Mouse (Mus musculus) limb, embryonic 14.5 days (tissue): Measurements from ENCODE around the gene Zfand3. TPM values are rescaled to one million over a fixed set of nuclear protein-coding genes. Genes with fewer than 3 reads are reported as not detected.

Experiments
- ATAC-seq: fragments of 200-750 bp; cut with Nextera tagmentation; 2 replicates; pipeline ENCODE4 v1.8.0; 2017; ENCODE audit warnings: low read depth, moderate number of reproducible peaks, moderate TSS enrichment; ENCODE audit not compliant: low FRiP score
- DNase-seq: peaks from one replicate; pipeline ENCODE4 v3.0.0-alpha.2; 2015; ENCODE audit warnings: low spot score
- H3K27ac ChIP-seq: fragments of 300-500 bp; sonication (generic); replicated peaks from 2 replicates; pipeline ENCODE4 v1.5.1; 2014; ENCODE audit warnings: low read depth, mild to moderate bottlenecking, low read length, moderate library complexity, mixed read lengths
- H3K27me3 ChIP-seq: fragments of 300-500 bp; sonication (generic); 2 replicates; pipeline ENCODE4 v1.6.1; 2014; ENCODE audit warnings: low read length, mixed read lengths; ENCODE audit not compliant: control insufficient read depth, insufficient read depth
- H3K36me3 ChIP-seq: fragments of 300-500 bp; sonication (generic); 2 replicates; pipeline ENCODE4 v1.6.1; 2014; ENCODE audit warnings: mild to moderate bottlenecking, low read length, moderate library complexity, mixed read lengths; ENCODE audit not compliant: control insufficient read depth, insufficient read depth
- H3K4me1 ChIP-seq: fragments of 300-500 bp; sonication (generic); 2 replicates; pipeline ENCODE4 v1.6.1; 2014; ENCODE audit warnings: antibody characterized with exemption, low read length, mixed read lengths; ENCODE audit not compliant: control insufficient read depth, insufficient read depth
- H3K4me2 ChIP-seq: fragments of 300-500 bp; sonication (generic); replicated peaks from 2 replicates; pipeline ENCODE4 v1.6.1; 2014; ENCODE audit warnings: low read depth, mild to moderate bottlenecking, low read length, moderate library complexity; ENCODE audit not compliant: severe bottlenecking
- H3K4me3 ChIP-seq: fragments of 300-500 bp; sonication (generic); replicated peaks from 2 replicates; pipeline ENCODE4 v1.5.1; 2014; ENCODE audit warnings: low read length
- H3K9ac ChIP-seq: fragments of 300-500 bp; sonication (generic); 2 replicates; pipeline ENCODE4 v1.6.1; 2014; ENCODE audit warnings: mild to moderate bottlenecking, low read depth, low read length, moderate library complexity; ENCODE audit not compliant: severe bottlenecking
- H3K9me3 ChIP-seq: fragments of 300-500 bp; sonication (generic); 2 replicates; pipeline ENCODE4 v1.6.1; 2016; ENCODE audit warnings: low read length; ENCODE audit not compliant: control insufficient read depth
- POLR2A ChIP-seq: fragments of 200-500 bp; IDR thresholded peaks from 2 replicates; pipeline ENCODE4 v1.8.0; 2012; ENCODE audit warnings: inconsistent platforms, mild to moderate bottlenecking, moderate library complexity, borderline replicate concordance; ENCODE audit not compliant: insufficient read depth, insufficient read length; ENCODE audit errors: extremely low read depth
- WGBS: fragments of 180-500 bp; shearing (Covaris S2); extraction: QIAGEN DNeasy Blood & Tissue Kit; methylation state at CpG from one replicate; pipeline ENCODE4 v1.1.7; 2014; 5-methylcytosine and 5-hydroxymethylcytosine counted together
- polyA plus RNA-seq, 2 experiments: library from polyadenylated mRNA; depleted of rRNA in 1 of 2; stranded (reverse) in 1 of 2; unstranded in 1 of 2; fragments of >200 nt; fragmentation: Nextera tagmentation in 1 of 2; extraction: Ambion mirVana in 1 of 2; gene quantifications; 2 replicates each; pipeline versions ENCODE4 v1.2.1 to v1.2.3; 2012 to 2014

Gene Zfand3
- polyA plus RNA-seq, 2 experiments, result 43.1 to 107 TPM

DNA sequence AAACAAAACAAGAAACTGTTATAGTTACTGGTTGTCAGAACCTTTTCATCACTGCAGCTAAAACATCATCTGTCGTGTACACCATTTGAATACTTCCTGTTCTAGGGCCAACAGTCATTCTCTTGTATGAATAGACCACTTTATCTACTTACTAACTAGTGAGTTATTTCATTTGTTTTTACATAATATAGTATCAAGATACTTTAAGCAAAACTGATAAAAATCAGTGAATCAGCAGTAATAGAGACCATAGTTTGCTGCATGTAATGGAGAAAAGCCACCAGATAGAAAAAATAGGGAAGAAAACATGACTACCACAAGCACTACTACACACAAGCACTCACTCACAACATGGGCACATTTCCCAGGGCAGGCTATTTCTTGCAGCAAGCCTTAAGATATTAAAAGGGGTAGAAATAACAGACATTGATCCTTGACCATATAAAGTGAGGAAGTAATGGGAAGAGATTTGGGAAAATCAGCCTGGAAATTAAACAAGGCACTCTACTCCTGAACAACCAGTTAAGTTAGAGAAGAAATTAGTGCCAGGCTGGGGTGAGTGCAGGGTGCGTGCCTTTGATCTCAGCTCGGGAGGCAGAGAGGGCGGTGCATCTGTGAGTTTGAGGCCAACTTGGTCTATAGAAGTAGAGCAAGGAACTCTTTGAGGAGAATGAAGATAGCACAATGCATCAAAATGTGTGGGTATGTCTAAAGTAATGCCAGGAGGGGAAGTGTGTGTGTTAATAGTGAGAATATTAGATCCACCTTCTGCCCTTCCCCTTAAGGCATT, 30.9 kb downstream of the Zfand3 start:
- H3K4me2 ChIP-seq, result no peak overlapping the region
- no peaks in the 10 kb centered on the region for H3K9me3 ChIP-seq
- no peaks in the 10 kb centered on the region for H3K36me3 ChIP-seq
- no peak overlapping the region for H3K9ac ChIP-seq
- no peak overlapping the region for H3K4me3 ChIP-seq
- DNase-seq, result no peak
- H3K4me1 ChIP-seq, result peaks cover 6% of the 10 kb centered on the region
- no peak overlapping the region for H3K27ac ChIP-seq
- no peak for ATAC-seq
- TF ChIP-seq POLR2A, result no peak
- WGBS, result 54% methylated on average over 4 of the region's 4 CpGs
- no peaks in the 10 kb centered on the region for H3K27me3 ChIP-seq

DNA sequence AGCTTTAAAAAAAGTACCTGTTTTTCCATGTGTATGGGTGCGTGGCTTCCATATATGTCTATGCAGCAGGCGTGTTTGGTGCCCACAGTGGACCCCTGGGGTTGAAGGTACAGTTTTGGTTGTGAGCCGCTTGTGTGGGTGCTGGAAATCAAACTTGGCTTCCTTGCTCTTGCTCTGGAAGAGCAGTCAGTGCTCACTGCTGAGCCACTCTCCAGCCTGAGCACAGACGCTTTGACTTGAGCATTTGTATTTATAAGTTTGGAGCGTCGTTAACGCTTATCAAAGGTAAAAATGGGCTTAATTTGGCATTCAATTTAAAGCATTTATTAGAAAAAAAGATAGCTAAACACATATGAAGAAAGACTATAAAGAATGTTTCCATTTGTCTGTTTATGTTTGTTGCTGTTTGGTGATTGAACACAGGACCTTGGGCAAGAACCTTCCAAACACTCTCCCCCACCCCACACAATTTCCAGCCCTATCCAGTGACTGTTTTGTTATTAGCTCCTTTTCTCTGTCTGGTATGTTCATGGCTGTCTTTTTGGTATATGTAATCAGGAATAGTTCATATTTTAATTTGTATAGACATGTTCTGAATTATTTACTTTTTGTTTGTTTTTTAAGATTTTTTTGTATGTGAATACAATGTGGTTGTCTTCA, 38.8 kb downstream of the Zfand3 start:
- H3K4me1 ChIP-seq, result peaks cover 25% of the 10 kb centered on the region
- no peak overlapping the region for H3K9ac ChIP-seq
- ATAC-seq (no peak), DNase-seq (no peak)
- no peak overlapping the region for H3K27ac ChIP-seq
- H3K27me3 ChIP-seq, result no peaks in the 10 kb centered on the region
- WGBS, result 92% methylated on average over 7 of the region's 7 CpGs
- no peak for TF ChIP-seq POLR2A
- H3K9me3 ChIP-seq, result no peaks in the 10 kb centered on the region
- no peaks in the 10 kb centered on the region for H3K36me3 ChIP-seq
- H3K4me3 ChIP-seq, result no peak overlapping the region
- H3K4me2 ChIP-seq, result no peak overlapping the region

DNA sequence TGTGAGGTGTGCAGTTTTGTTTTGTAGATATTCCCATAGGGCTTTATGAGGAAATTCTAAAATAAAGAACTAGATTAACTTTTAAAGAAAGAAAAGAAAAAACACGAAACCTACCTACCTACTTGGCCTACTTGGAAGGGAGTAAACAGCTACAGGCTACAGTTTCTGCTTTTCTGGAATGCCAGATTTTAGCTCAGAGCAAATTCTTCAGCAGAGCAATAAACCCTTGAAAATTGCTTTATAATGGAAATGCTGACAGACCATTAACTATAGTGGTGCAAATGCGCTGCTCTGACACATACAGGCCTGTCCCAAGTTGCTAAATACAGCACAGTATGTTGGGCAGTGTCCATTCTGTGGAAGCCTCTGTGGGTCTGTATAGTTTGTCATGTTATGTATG, 40.6 kb downstream of the Zfand3 start:
- 37% methylated on average over 2 of the region's 2 CpGs for WGBS

DNA sequence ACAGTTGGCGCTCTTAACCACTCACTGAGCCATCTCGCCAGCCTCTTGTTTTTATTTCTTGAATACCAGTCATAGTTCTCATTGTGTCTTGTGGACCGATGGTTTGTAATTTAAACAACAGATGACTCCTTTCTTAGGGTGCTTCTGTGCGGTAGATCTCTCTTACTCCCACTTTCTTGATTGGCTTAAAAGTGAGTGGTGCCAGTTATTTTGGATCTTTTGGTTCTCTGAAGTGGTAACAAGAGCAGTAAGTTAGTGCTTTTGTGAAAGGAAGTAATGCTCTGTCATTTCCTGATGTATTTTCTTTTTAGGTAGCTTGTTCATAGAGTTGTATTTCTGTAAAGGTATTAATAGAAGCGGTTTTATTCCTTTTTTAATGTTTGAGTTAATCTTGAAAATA, 42.1 kb downstream of the Zfand3 start:
- H3K9ac ChIP-seq, result no peak overlapping the region
- H3K9me3 ChIP-seq, result no peaks in the 10 kb centered on the region
- DNase-seq (no peak), ATAC-seq (no peak)
- no peak overlapping the region for H3K27ac ChIP-seq
- WGBS, result 97% methylated on average over 5 of the region's 5 CpGs
- H3K4me3 ChIP-seq, result no peak overlapping the region
- H3K36me3 ChIP-seq, result no peaks in the 10 kb centered on the region
- no peak for TF ChIP-seq POLR2A
- H3K27me3 ChIP-seq, result no peaks in the 10 kb centered on the region
- no peak overlapping the region for H3K4me2 ChIP-seq
- peaks cover 25% of the 10 kb centered on the region for H3K4me1 ChIP-seq

More for the DNA sequence above, 40.6 kb downstream of the Zfand3 start:
- Histone ChIP-seq H3K4me1 (peaks cover 25% of the 10 kb centered on the region), H3K4me3 (no peak overlapping the region), H3K9ac (no peak overlapping the region), H3K4me2 (no peak overlapping the region), H3K27ac (no peak overlapping the region), H3K27me3 (no peaks in the 10 kb centered on the region), H3K36me3 (no peaks in the 10 kb centered on the region), H3K9me3 (no peaks in the 10 kb centered on the region)
- DNase-seq (peak; percentile 27), ATAC-seq (no peak)
- TF ChIP-seq POLR2A, result no peak

DNA sequence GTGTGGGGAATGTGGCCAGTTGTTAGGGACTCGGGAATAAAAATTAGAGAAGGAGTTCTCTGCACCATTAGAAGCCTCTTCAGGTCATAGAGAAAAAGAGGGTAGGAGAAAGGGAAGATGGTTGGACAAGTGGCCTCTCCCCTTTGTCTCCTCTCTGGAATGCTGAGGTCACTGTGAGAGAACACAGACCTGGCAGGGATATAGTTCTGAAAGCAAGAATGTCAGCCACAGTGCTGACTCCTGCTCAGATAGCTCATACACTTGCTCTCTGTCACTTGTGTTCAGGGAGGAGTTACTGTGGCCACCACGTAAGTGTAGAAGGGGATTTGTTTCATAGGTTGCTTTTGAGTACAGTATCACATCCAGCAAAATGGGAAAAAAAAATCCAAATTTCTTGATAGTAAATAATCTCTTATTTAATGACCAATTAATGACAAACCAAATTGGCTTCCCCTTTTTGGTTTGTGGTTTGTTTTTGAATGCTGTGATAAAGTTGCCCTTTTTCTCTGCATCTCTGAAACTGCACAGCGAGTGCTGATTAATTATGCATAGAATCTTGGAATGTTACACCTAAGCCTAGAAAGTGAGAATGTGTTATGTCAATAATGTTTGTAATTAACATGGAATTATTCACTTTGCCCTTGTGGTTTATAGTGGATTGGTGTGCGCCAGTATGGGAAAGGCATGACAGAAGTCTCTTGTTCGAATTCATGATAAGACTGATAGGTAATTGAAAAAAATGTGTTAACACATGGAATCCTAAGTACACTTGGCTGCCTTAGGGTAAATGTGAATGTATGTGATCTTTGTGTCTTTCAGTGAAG, 47.2 kb downstream of the Zfand3 start:
- ATAC-seq (no peak), DNase-seq (no peak)
- Histone ChIP-seq H3K27me3 (no peaks in the 10 kb centered on the region), H3K4me1 (peaks cover 5% of the 10 kb centered on the region; the same call in 1 of the 2 replicates), H3K9ac (no peak overlapping the region), H3K27ac (no peak overlapping the region), H3K4me3 (no peak overlapping the region), H3K36me3 (no peaks in the 10 kb centered on the region), H3K4me2 (no peak overlapping the region), H3K9me3 (no peaks in the 10 kb centered on the region)
- no peak for TF ChIP-seq POLR2A
- 86% methylated on average over 5 of the region's 5 CpGs for WGBS
